Mouse (Mus musculus) liver, postnatal 0 days (tissue): ENCODE data around the gene Lrfn4.

Source experiments
- CTCF ChIP-seq: sonication (generic); IDR thresholded peaks from 2 replicates; pipeline ENCODE4 v1.5.1; 2016; ENCODE audit warnings: antibody characterized with exemption, low read depth
- EP300 ChIP-seq: IDR thresholded peaks from 2 replicates; pipeline ENCODE4 v1.6.1; 2016; ENCODE audit warnings: antibody characterized with exemption, low read depth, mild to moderate bottlenecking

DNA sequence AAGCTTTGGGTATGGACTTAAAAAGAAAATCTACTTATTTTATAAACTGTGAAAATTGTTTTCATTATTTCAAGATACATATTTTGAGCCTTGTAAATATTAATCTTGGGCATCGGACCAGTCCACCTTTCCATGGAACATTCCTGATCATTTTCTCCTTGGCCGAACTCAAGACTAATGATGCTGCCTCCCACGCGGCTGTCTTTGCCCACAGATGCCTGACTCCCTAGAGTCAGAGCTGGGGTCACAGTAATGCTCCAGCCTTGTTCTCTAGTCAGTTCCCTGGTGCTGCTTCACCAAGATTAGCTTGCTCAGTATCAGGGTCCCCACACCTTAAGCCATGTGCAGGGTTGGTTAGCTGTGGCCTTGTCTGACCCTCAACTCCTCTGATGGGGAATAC is 9.8 kb downstream of the Lrfn4 start:
- no peak for TF ChIP-seq CTCF
- TF ChIP-seq EP300: no peak
